Mouse (Mus musculus) liver, postnatal 0 days (tissue): ENCODE results near the gene Mex3a.

Experiments used
- CTCF ChIP-seq: sonication (generic); IDR thresholded peaks from 2 replicates; pipeline ENCODE4 v1.5.1; 2016; ENCODE audit warnings: antibody characterized with exemption, low read depth
- EP300 ChIP-seq: IDR thresholded peaks from 2 replicates; pipeline ENCODE4 v1.6.1; 2016; ENCODE audit warnings: antibody characterized with exemption, low read depth, mild to moderate bottlenecking

GRCm38 (mm10) chr3:88523027-88523426 is 9.2 kb upstream of the Mex3a start:
- no peak for TF ChIP-seq EP300
- TF ChIP-seq CTCF: no peak
